Mouse (Mus musculus) cerebellum, adult 2 months (tissue): Measurements from ENCODE around the gene Zmynd10.

Experiments
- CTCF ChIP-seq: fragments of 200-500 bp; IDR thresholded peaks from 2 replicates; pipeline ENCODE4 v1.5.1; 2011; ENCODE audit warnings: low read depth, mild to moderate bottlenecking, control low read depth, low read length, moderate library complexity, borderline replicate concordance; ENCODE audit not compliant: insufficient read depth
- POLR2A ChIP-seq: fragments of 200-500 bp; IDR thresholded peaks from 2 replicates; pipeline ENCODE4 v1.6.1; 2011; ENCODE audit warnings: low read length, control low read depth, borderline replicate concordance; ENCODE audit not compliant: insufficient read depth

- TF ChIP-seq CTCF (no peak), POLR2A (no peak)
Measured at GRCm38 (mm10) chr9:107522400-107522711, 24.7 kb upstream of the Zmynd10 start.
